Mouse (Mus musculus): ENCODE results near the gene Stk39.

Stk39 gene

DNA sequence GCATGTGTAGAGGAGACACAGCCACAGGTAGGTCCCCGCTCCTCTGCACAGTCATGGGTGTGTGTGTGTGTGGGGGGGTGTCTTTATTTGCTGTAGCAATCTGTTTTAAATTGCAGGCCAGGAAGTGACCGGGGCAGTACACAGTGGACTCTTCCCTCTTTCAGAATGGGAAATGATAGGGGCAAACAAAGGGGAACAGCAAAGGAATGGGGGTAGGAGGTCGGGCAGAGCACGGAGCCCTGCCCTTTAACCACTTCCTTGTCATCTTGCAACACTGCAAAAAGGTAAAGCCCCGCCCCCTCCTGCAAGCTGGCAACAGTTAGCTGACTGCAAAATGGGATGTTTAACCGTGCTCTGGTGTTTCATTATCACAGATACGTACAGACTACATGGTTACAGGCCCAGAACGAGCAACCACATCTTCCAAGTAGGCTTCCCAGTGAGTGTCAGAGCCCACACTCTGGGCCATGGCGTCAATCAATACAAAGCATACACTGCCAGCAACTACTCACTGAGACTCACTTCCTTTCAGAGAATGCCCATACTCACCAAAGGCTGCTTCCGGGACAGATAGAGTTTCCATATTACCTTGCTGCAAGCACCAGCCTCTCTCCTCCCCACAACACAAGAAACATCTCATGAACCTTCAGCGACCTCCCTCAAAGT lies 89.5 kb downstream of the Stk39 start:
- WGBS: 74% methylated on average over 11 of the region's 11 CpGs

DNA sequence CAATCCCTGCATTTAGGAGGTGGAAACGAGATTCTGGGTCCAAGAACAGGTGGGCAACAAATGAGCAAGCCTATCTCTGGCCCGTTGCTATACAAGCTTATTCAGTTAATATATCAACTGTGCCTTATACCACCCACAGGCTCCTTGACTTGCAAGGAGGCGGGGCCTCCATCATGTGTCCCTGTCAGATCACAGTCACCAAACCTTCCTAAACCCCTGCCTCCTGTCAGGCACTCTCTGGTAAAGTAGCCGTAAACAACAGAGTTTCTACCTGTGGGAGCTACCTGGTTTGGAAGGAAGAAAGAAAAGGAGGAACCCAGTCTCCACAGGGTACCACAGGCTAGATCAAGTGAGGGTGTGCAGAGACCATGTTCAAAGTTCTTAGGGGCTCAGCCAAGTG lies 90.2 kb downstream of the Stk39 start:
- WGBS: 82% methylated on average over 4 of the region's 4 CpGs

DNA sequence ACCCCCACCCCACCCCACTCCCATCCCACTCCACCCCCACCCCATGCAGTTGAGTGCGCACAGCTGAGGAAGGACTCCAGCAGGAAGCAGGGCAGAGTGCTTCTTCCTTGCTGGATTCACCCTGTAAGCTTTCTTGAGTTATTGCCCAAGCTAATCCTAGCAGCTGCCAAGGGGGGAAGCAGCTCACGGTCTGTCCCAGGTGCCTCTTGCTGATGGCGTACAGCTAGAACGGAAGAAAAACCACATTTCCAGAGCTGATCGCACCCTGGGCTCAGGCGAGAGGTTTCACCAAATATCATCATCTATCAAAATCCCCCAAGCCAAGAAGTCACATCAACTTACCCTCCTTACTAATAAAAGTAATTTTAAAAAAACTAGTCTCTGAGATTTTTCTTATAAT lies 90.9 kb downstream of the Stk39 start:
- WGBS: 59% methylated on average over 6 of the region's 6 CpGs

DNA sequence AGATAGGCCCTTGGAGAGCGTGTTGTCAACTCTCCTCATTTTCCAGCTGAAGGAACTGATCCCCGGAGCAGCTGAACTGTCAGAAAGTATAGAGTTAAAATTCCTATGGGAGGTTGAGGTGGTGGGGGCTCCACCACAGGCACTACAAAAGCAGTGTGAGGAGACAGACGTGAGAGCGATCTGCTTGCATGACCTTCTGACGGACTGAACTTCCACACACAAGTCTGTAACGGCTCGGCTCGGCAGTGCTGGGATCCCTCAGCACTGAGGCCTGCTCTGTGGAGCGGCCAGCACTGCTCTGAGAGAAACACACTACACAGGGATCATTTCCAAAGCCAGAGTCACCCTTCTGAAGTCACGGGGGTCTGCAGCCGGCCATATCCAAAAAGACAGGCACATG lies 92.4 kb downstream of the Stk39 start:
- 85% methylated on average over 11 of the region's 11 CpGs for WGBS

DNA sequence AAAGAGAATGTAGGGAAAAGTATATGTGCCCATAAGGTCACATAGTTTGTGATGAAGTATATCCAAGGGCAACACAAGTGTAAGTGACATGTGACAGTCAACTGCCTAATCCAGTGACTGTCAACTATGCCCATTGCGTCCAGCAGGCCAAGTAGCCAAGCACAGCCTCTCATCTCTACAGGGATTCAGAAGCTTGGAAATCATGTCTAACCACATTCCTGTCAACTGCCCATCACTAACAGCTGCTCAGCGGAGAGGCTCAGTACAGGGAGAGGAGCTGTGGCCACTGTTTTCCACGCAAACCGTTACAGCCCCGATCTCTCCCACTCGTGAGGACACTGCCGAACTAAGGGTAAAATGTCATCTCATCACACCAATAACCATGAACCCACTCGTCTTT lies 93.7 kb downstream of the Stk39 start:
- WGBS: 98% methylated on average over 8 of the region's 8 CpGs

DNA sequence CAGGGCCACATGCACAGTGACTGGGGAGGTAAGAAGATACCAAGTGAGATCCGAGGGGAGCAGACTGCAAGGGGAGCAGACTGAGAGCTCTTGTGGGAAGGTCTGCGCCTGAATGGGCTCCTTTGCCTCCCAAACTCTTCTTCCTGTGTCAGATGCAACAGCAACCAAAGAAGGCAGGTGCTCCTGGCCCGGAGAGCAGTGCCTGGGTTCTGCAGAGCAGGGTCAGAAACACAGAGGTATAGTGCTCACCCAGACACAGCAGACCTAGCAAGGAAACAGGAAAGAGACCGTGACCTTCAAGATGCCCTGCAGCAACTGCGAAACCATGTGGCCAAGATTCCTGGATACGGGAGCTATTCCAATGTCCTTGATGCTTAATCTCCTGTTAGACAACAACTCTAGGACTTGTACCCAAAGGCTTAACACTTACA lies 94.8 kb downstream of the Stk39 start:
- 87% methylated on average over 6 of the region's 6 CpGs for WGBS

DNA sequence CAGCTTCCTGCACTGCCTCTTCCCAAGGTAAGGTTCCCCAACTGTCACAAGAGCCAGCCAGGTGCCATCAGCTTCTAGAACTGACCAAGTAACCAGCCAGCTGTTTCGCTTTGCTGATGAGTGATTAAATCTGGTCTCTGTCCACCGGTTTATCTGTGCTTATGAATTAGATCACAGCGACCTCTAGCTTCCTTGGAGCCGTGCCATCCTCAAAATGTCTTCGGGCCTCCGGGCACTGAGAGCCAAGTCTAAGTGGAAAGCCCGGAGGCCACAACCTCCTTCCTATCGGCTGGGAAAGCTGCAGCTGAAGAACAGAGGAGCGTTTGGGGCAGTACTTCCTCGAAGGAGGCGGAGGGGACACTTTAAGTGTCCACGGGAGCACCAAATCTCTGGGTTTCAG lies 95.4 kb downstream of the Stk39 start:
- WGBS: 68% methylated on average over 12 of the region's 12 CpGs

DNA sequence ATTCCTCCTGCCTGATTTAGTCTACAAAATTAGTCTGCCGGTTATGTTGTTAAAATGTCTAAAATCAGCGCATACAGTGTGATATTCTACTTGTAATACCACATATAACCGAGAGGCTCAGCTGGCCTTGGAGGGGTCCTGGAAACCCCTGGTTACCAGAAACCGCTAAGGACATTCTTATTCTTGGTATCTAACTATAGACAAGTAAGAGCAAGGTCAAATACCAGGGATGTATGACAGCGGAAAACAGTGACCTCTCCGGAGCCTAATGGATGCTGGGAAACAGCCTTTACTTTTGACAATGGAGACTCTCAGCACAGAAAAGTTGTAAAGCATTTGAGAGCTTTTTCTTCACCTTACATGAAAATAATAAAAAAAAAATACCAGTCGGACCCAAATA lies 97.9 kb downstream of the Stk39 start:
- 71% methylated on average over 7 of the region's 7 CpGs for WGBS

DNA sequence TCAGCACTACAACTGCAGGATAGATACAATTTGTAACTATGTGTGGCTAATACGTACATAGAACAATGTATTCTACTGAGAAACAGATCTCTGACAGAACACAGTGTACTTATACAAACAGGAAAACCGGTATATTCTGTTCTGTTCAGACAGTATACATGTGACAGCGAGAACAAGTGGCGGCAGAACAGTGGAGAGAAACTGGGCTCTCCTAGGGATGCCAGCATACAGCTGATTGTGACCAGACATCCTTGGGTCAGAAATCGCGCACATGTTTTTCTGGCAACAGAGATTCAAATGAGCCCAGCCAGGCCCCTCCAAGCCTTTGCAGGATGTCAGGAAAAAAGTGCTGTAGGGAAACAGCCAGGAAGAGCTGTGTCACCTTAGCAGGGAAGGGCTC lies 100.2 kb downstream of the Stk39 start:
- WGBS: 60% methylated on average over 6 of the region's 6 CpGs

DNA sequence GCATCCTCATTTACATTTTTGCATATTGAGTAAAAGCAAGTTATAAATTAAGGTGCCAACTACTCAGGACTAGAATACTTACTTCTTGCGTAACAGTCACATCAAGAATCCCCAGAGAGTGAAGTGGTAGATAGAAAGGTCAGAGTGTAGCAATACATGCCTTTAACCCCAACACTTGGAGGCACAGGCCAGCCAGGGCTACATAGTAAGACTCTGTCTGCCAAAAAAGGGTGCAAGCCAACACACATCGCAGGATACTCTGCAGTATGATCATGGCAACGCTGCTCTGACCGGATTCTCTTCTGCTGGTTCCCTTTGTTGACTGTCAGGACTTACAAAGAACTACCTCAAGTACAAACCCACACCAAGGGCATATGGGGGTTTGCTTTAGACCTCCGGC lies 101.7 kb downstream of the Stk39 start:
- WGBS: 73% methylated on average over 5 of the region's 5 CpGs

DNA sequence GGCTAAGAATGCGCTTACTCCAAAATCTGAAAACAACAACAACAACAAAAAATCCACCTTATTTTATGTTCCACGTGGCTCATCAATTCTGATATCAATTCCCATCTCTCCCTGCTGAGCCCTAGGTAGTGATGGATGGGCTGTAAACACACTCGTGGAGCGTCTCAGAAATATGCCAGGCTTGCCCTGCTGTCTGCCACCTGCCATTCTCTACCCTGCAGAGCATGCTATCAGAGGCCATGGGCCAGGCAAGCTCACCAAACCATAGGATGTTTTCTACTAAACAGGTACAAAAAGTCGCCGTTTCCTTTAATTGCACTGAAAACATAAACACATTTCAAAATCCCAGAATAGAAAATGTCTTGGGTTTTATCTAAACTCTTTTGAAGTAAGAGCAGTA lies 103.0 kb downstream of the Stk39 start:
- 89% methylated on average over 6 of the region's 6 CpGs for WGBS

DNA sequence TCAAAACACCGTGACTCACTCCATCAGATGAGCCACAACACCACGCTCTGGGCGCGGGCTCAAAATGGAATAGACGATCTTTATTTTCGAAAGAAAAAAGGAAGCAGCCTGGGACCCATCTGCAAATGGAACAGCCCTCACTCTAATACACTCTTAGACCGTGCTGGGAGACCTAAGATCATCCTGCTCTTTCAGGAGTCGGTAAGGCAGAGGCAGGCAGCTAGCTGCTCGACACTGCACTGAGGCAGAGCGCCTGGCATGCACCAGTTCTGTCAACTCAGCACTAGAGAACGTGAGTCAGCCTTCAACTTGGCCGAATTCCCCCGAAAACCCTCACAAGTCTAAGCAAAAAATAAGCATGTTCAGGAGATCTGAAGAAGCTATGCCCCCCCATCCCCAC lies 104.1 kb downstream of the Stk39 start:
- WGBS: 32% methylated on average over 13 of the region's 13 CpGs

DNA sequence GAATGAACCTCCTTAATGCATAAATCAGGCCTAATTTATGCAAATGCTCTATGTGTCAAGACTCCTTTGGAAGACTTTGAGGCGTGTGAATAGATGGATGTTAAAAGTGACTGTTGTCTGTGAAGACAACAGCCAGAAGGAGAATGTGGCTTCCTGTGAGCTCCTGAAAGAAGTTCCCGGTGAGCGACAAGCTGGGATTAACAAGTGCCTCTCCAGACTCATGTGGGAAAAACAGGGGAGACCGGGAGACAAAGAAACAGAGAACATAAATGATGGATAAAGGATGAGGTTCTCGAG lies 105.2 kb downstream of the Stk39 start:
- 62% methylated on average over 5 of the region's 5 CpGs for WGBS

DNA sequence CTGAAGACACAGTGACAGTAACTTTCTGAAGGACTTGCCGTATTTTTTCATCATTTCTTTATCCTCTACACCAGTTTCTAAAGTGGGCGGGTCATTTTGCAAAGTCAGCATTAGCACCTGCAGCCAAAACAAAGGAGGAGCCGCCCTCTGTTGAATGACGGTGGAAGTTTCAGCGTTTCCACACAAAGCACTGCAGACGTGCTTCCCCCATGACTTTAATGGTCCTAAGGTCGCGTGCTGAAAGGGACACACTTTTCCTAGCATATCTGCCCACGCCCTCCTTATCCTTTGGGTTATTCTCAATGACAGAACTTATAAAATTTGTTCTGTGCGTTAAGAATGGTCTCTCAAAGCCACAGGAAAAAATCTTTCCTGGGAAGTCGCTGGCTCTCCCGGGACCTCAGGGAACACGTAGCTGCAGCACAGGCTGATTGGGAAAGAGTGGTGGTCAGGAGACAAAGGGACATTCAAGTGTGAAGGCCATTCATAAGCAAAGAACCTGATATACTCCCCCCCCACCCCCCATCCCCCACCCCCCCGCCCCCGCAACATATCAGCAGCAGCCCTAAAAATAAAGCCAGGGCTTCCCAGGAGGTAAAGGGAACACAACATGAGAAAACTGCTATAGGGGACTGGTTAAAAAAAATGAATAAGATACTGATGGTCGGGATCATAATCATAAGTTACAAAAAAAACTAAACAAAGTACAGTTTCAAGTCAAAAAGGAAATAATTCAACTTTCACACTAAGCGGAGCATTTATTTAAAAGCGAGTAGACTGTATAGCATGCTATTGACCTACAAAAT lies 105.8 kb downstream of the Stk39 start:
- 52% methylated on average over 18 of the region's 18 CpGs for WGBS

DNA sequence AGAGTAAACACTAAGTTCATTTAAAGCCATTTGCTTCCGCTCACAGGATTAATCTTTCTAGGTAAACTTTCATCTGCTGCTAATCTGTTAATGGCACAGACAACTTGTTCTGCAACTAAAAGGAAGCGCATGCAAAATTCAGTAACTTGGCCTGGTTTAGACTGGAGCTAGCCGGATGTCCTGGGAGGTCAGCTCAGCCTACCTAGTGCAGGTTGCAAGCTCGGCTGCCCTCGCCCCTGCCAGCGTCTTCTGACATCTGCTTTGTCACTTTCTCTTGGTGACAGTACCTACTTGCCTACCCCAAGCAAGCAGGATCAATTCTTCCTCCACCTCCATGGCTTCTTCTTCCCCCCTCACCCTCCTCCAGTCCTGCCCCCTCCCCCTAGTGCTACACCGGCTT lies 106.6 kb downstream of the Stk39 start:
- WGBS: 80% methylated on average over 7 of the region's 7 CpGs

DNA sequence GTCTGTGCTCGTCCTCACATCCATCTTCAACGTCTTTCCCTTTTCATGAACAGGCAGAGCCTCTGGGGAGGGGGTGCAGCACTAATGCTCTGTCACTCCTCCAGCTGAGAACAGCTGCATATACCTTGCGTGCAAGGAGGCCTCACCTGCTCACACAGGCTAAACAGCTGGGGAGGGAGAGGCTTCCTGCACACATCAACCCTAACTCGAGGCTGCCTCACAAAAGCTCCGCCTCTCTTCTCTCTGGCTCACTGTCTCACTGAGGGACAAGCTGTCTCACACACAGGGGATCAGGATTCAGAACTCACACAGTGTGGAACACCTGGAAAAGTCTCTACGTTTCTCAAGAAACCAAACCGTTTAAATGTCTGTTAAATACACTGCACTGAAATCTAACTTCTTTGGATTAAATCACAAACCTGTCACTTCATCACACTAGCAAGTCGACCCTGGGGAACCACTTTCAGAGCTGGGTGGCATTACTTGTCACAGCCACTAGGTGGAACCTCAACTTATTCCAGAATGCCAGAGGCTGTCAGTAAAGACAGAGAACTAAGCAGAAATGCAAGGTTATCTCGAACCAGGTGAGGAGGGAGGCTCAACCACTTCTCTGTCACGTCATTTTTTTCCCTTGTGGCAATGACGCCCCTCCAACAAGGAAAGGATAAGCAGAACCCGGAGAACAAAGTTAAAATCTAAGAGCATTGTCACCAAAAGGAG lies 107.7 kb downstream of the Stk39 start:
- WGBS: 31% methylated on average over 12 of the region's 12 CpGs

DNA sequence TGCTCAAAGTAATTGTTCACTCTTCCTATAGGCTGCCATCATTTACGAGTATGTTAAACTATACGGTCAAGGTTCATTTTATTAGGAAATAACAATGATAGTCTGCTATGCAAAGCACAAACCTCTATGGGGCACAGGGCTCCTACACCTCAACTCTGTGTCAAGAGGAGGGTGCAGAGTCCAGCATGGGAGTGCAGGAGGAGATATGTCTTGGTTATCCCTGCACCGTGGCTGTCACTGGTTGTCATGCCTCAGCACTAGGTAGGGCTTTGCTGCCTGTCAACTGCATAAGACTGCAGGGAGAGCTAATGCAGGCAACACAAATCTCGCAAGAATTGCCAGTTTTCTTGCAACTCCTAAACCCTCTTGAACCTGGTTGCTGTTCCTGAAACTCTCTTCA lies 108.9 kb downstream of the Stk39 start:
- WGBS: 95% methylated on average over 4 of the region's 4 CpGs

DNA sequence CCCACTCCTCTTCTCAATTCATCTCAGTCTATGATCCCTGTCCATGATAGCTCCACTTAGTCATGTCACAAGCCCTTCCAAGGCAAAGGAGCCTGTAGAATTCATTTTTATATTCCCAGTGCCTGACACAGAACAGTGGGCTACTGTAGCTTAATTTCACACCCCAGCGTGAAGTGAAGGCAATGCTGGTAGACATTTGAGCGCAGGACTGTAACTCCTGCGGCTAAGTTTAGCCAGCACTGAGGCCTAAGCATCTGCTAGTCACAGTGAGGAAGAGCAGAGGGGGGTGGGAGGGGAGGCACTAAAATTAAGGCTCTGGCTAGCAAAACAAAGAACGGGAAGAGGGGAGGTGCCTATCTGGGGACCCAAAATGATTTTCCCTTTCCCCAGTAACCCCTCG lies 110.4 kb downstream of the Stk39 start:
- WGBS: 44% methylated on average over 5 of the region's 5 CpGs

DNA sequence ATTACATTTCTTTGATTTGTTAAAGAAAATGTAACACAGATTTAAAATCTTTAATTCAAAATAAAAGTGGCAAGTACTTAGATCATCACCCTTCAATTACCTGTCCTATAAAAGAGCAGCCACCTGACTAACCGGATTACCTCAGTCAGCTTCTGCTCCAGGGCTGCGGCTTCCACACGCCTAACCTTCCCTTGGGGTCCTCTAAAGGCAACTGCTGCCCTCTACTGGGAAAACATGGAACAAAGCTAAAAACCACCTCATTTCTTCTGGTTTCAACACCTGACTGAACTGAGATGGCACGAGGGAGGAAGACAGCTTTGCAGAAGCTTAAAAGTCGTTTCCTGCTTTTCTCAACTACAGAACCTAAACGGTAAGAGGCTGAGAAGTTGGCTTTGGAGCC lies 121.4 kb downstream of the Stk39 start:
- 4% methylated on average over 6 of the region's 6 CpGs for WGBS

DNA sequence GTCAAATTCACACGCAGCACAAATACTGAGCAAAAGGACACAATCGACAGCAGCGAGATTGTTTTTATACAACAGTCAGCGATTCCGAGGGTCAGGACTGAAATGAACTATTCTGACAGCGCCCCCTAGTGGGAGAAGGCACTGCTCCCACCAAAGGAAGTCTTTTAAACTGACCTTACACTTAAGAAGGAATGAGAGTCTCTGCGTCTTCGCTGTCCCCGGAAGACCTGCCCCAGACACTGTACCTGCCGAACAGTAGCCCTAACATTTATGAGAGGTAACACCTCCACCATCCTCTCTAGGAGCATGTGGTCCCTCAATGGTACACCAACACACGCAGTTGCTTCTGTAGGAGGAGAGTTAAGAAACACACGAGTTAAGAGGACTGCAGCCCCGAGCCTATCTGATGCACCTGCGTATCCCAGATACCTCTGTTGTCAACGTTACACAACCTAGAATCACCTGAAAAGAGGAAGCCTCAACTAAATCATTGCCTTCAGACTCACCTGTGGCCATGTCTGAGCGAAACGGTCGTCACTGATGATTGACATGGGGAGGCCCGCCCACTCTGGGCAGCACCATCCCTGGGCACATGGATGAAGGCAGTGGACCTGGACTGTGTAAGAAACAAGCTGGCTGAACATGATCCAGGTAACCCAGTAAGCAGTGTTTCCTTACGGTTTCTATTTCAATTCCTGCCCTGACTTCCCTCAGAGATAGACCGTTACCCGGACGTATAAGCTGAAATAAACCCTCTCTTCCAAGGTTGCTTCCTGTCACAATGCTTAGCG lies 122.3 kb downstream of the Stk39 start:
- WGBS: 35% methylated on average over 24 of the region's 24 CpGs

DNA sequence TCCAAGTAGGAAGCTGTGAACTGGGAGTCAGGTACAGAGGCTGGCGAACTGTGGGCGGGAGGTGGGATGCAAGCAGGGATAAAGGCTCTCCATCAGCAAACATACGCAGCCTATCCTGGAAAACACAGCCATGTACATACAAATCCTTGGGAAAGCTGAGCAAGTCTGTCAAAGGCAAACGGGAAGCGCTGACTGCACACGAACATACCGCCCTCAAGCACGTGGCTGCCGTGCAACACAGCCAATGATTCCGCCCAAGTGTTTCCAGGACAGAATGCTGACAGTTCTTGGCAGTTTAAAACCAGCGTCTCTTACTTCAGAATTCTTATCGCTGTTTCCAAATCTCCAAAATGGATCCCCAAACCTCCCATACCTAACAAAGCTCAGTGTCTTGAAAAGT lies 123.1 kb downstream of the Stk39 start:
- 38% methylated on average over 12 of the region's 12 CpGs for WGBS

DNA sequence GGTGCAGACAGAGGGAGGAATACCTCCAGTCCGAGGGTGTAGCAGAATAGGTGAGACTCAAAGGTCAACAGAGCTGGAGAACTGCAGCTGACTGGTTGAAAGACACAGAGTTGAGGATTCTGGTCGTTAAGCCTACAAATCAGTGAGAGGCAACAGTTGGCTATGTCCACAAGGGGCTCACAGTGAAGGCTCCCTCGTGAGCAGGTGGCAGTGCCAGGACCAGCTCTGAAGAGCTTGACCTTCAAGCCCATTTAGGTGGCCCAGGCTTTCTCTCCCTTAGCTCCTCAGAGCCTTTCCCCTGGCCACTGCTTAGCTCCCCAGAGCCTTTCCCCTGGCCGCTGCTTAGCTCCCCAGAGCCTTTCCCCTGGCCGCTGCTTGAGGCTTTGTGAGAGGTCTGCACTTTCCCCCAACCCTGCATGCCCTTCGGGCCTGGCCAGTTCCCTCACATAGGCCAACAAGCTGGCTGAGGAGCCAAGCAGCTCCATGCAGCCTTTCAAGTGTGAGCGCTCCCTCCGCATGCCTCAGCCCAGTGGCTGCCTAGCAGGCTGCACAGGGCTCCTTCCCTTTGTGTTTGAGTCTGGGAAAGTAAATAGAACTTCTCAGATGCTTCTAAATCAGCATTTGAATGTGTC lies 125.3 kb downstream of the Stk39 start:
- 65% methylated on average over 8 of the region's 8 CpGs for WGBS

Measured in cerebral cortex, adult 2 months (tissue).